Mouse (Mus musculus) testis, adult 2 months (tissue): ENCODE measurements around the gene Rasgrp1.

Source experiments
- CTCF ChIP-seq: fragments of 200-500 bp; IDR thresholded peaks from 2 replicates; pipeline ENCODE4 v1.5.1; 2012; ENCODE audit warnings: low read depth, mild to moderate bottlenecking, inconsistent platforms, low read length, moderate library complexity; ENCODE audit not compliant: control insufficient read depth, insufficient read depth, insufficient replicate concordance
- POLR2A ChIP-seq: fragments of 200-500 bp; IDR thresholded peaks from 2 replicates; pipeline ENCODE4 v1.6.1; 2012; ENCODE audit warnings: low read depth, mild to moderate bottlenecking, inconsistent platforms, low read length, moderate library complexity; ENCODE audit not compliant: control insufficient read depth

GRCm38 (mm10) chr2:117342090-117342546, 683 bp downstream of the Rasgrp1 start:
- TF ChIP-seq CTCF (peak; percentile 81), POLR2A (no peak)
